Mouse (Mus musculus) forebrain, embryonic 10.5 days (tissue): Measurements from ENCODE around the gene Olfr843. TPM values are rescaled to one million over a fixed set of nuclear protein-coding genes. Genes with fewer than 3 reads are reported as not detected.

ENCODE experiments used
- DNase-seq: peaks from one replicate; pipeline ENCODE4 v3.0.0-alpha.2; 2017; ENCODE audit warnings: low spot score; ENCODE audit errors: extremely low spot score
- H3K27ac ChIP-seq: fragments of 300-500 bp; sonication (generic); 2 replicates; pipeline ENCODE4 v1.5.1; 2016; ENCODE audit warnings: mild to moderate bottlenecking
- H3K27me3 ChIP-seq: fragments of 300-500 bp; sonication (generic); 2 replicates; pipeline ENCODE4 v1.6.1; 2016; ENCODE audit warnings: mild to moderate bottlenecking; ENCODE audit not compliant: poor library complexity, severe bottlenecking
- H3K36me3 ChIP-seq: fragments of 300-500 bp; sonication (generic); replicated peaks from 2 replicates; pipeline ENCODE4 v1.6.1; 2016; ENCODE audit warnings: mild to moderate bottlenecking, moderate library complexity
- H3K4me1 ChIP-seq: fragments of 300-500 bp; sonication (generic); 2 replicates; pipeline ENCODE4 v1.6.1; 2016
- H3K4me3 ChIP-seq: fragments of 300-500 bp; sonication (generic); 2 replicates; pipeline ENCODE4 v1.5.1; 2016; ENCODE audit warnings: mild to moderate bottlenecking, moderate library complexity
- H3K9me3 ChIP-seq: fragments of 300-500 bp; sonication (generic); 2 replicates; pipeline ENCODE4 v1.6.1; 2016; ENCODE audit warnings: mild to moderate bottlenecking, moderate library complexity
- WGBS: fragments of 180-500 bp; shearing (Covaris S2); methylation state at CpG from one replicate; pipeline ENCODE4 v1.1.7; 2016; 5-methylcytosine and 5-hydroxymethylcytosine counted together
- polyA plus RNA-seq: library from polyadenylated mRNA; unstranded; fragments of >200 nt; fragmentation: Nextera tagmentation; extraction: Ambion mirVana; gene quantifications from 2 replicates; pipeline ENCODE4 v1.2.1, GENCODE M21; 2016

Gene Olfr843
- not detected in 2 replicates for polyA plus RNA-seq

DNA sequence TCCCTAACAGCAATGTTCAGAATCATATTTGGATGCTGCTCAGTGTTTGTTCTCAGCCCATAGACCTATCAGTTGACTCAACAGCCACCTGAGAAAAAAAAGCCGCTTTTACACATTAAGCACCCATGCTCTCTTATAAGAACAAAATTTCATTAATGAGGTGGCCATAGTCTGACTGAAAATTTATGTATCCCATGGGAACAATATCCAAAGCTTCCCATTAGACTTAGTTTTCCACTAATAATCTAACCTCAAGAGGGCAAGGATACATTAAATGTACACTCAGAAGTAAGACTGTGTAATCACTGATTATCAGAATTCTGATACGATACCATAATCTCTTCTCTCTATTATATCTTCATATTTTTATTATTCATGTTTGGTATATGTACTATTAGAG lies at the start of gene Olfr843:
TSS of gene Olfr843 (minus strand) at position 101 of the 400 bp plus-strand sequence.
- 86% methylated on average over 2 of the region's 2 CpGs for WGBS
- no peak for DNase-seq
- no peak within 1 kb of the TSS for H3K4me3 ChIP-seq
- no peaks in the 10 kb centered on the region for H3K27me3 ChIP-seq
- no peaks in the 10 kb centered on the region for H3K4me1 ChIP-seq
- H3K36me3 ChIP-seq = no peaks in the 10 kb centered on the region
- H3K9me3 ChIP-seq = peaks cover 17% of the 10 kb centered on the region
- no peak within 1 kb of the TSS for H3K27ac ChIP-seq

Other genes starting within 250 kb of the Olfr843 start
- not detected in 2 replicates for gene Olfr835, start 219.3 kb downstream of the Olfr843 start, polyA plus RNA-seq
- gene Olfr836, start 131.6 kb downstream of the Olfr843 start, polyA plus RNA-seq = not detected in 2 replicates
- not detected in 2 replicates for gene Olfr837, start 115.7 kb downstream of the Olfr843 start, polyA plus RNA-seq
- not detected in 2 replicates for gene Olfr839-ps1, start 74.7 kb downstream of the Olfr843 start, polyA plus RNA-seq
- gene Olfr844, start 64.4 kb upstream of the Olfr843 start, polyA plus RNA-seq = not detected in 2 replicates
- not detected in 2 replicates for gene Olfr845, start 84.5 kb upstream of the Olfr843 start, polyA plus RNA-seq
- not detected in 2 replicates for gene Olfr846, start 112.0 kb upstream of the Olfr843 start, polyA plus RNA-seq
- not detected in 2 replicates for gene Olfr847, start 126.7 kb upstream of the Olfr843 start, polyA plus RNA-seq
- not detected in 2 replicates for gene Olfr849, start 188.3 kb upstream of the Olfr843 start, polyA plus RNA-seq
- not detected in 2 replicates for gene Olfr850, start 226.3 kb upstream of the Olfr843 start, polyA plus RNA-seq
- not detected in 2 replicates for gene Olfr851, start 241.3 kb upstream of the Olfr843 start, polyA plus RNA-seq